Mouse (Mus musculus) cerebellum, adult 9-10 months (tissue): Measurements from ENCODE around the gene Gm36864.

Experiments
- DNase-seq: peaks from one replicate; pipeline ENCODE4 v3.0.0; 2022

Gm36864 gene

DNA sequence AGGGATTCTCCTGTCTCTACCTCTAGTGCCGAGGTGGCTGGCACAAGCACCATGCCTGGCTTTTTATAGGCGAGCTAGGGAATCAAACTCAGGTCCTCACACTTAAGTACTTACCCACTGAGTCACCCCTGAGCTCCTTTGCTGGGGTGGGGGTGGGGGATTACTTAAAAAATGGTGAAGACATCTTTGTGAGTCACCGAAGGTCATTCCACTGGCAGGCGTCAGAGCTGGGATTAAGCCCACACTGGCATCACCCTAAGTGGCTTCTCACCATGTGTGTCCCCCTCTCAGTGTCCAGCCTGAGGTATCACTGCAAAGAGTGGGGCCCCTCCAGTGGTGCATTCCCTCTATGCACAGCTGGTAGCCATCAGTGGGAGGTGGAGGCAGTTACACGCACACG lies 24.4 kb downstream of the Gm36864 start:
- no peak for DNase-seq

DNA sequence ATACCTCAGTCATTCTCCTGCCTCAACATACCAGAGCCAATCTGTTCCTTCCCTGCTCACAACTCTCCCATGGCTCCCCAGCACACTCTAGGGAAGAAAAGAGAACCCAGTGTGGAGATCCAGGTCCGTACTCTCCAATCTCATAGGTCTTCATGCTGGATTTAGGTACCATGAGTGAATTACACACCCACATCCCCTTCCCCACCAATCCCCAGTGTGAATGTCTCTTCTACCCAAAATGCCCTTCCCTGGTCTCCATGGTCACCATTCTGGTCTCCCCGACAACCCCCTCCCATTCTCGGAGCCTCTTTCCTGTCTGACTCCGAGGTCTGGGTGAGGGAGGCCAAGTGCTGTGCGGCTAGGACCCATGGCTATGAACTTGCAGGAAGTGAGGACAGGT lies 25.2 kb downstream of the Gm36864 start, which contains the start of gene Gm15517:
Gene Gm15517, plus strand, starts transcription at position 301 of the 400 bp plus-strand sequence.
- no peak for DNase-seq

DNA sequence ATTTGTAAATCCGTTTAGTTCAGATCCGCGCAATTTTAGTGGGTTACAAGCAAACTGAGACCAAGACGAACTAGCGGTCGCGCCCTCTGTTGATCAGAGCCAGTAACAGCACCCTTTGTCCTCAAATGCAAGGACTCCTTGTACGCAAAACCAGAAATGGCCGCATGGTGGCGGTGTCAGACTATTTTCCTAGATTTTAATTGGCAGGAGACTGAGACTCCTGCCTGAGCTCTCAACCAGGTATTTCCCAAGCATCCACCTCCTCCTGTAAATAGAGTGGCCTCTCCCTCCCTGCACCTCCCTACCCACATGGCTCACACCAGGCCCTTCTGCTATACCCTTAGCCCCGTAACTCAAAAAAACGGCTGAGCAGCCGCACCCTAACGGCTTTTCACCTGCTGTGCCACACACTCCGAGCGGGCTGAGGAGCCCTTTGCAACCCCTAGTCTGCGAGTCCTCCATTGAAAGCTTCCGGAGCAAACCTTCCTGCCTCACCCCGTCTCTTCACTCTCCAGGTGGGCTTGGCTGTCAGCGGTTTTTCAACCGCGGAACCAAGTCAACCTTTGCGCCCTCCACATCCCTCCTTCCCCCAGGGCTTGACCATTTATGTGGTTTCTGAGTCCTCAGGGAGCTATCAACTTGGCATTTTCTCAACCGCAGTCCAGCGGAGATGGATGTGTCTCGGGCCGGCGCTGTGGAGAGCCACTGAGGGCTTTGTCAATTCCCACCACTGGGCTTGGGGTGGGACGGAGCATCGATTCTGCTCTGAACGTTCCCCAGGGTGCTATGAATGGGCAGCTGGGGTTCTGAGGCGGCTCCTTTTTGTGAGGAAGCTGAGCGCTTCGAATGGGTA lies 27.0 kb downstream of the Gm36864 start:
- DNase-seq: peak; percentile 99

DNA sequence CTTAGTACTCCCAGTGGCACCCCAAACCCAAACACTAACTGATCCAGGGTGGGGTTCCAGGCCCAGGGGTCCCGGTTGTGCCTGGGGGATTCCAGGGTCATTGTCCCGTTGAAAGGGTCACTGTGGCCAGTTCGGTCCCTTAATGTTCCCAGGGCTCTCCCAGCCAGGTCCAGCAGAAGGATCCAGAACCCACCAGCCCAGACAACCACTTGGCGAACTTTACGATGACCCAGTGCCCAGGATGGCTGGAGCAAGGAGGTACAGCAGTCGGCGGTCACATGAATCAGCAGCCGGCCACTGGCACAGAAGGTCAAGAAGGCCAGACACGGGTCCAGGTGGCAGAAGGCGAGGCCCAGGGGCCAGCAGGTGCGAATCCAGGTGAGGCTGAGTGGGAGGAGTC lies 32.1 kb downstream of the Gm36864 start:
- DNase-seq: no peak

DNA sequence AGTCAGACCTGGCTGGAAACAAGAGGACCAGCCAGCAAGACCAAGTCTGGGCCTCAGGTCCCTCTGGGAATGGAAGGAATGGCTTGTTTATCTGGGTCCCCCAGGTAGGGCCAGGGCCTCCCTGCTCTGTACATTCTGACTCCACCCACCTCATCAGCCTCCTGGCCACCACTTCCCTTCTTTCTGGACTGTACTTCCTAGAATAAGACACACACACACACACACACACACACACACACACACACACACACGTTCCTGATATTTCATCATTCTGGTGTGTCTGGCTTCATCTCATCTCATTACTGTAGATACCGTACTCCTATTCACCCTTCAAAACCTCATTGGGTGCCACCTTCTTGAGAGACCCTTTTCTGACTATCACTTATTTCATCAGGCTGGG lies 33.4 kb downstream of the Gm36864 start:
- DNase-seq: no peak

DNA sequence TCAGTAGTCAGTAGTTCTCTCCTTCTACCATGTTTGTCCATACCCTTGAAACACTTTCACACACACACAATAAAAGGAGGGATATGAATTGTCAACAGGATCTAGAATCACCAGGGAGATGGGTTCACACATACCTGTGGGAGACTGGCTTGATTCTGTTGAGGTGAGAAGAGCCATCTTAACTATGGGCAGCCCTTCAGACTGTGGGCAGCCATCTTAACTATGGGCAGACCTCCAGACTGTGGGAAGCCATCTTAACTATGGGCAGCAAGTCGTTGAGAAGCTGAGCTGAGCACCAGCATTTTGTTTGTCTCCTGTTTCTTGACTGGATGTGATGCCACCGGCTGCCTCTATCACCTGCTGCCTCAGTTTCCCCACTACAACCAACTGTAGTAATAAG lies 35.3 kb downstream of the Gm36864 start:
- no peak for DNase-seq

DNA sequence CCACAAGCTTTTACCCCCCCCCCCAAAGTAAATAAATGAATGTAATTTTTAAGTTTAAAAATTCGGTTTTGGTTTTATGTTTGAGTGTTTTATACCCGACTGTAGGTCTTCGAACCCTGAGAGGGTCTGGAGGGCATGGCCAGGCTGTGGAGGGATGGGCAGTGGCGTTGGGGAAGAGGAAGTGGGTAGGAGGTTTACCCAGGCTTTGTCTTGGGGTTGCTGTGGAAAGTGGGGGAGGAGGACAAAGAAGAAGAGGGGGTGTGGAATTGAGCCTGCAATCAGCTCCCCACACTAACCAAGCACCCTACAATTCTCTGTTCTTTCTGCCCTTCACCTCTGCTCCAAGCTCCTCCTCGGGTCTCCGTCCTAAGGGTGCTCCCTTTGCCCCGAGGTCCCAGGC lies 36.6 kb downstream of the Gm36864 start:
- no peak for DNase-seq

DNA sequence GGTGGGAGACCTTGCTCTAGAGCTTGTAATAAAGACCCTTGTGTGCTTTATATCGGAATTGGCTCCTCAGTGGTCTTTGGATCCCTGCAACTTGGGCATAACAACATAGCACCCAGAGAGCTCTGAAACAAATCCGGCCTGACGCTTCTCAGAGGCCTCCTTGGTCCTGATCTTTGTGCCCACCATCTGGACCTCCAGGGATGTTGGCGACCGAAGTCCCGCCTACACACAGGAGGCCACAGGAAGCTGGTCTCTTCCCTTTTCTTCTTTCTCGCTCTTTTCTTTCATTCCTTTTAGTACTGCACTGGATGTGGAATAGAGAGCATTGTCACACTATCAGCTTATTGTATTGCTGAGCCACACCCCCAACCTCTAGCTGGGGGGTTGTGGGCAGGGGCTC lies 37.5 kb downstream of the Gm36864 start:
- no peak for DNase-seq

DNA sequence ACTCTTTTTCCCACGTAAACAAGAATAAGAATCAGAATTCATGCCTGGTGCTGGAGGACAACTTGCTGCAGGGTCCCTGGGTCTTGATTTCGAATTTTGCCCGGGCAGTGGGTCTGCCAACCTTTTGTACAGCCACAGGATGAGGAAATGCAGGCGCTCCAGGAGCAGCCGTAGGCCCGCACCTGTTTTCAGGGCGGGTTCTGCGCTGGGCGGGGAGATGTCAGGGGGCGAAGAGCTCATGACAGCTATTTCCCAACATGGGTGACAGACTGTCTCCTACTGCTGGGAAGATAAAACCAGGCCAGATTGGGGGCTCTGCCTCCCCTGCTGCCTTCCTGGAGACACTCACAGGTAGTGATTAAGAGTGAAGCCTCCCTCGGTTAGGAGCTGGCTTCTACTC lies 38.1 kb downstream of the Gm36864 start:
- DNase-seq: no peak

DNA sequence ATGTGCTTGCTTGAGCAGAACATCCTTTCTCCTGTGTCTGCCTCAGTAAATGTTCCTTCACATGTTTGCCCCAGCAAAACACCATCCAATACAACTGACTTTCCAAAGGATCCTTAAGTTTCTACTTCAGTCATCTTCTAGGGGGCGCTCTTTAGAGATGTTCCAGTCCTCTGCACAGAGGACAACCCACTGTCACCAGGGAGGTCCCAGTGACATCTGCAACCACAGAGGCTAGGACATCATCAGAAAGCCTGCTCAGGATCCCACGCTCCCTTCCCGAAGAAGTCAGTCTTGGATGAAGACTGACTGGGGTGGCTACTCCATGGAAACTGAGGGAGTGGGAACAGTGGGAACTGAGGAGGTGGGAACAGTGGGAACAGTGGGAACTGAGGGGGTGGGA lies 39.6 kb downstream of the Gm36864 start:
- DNase-seq: no peak

DNA sequence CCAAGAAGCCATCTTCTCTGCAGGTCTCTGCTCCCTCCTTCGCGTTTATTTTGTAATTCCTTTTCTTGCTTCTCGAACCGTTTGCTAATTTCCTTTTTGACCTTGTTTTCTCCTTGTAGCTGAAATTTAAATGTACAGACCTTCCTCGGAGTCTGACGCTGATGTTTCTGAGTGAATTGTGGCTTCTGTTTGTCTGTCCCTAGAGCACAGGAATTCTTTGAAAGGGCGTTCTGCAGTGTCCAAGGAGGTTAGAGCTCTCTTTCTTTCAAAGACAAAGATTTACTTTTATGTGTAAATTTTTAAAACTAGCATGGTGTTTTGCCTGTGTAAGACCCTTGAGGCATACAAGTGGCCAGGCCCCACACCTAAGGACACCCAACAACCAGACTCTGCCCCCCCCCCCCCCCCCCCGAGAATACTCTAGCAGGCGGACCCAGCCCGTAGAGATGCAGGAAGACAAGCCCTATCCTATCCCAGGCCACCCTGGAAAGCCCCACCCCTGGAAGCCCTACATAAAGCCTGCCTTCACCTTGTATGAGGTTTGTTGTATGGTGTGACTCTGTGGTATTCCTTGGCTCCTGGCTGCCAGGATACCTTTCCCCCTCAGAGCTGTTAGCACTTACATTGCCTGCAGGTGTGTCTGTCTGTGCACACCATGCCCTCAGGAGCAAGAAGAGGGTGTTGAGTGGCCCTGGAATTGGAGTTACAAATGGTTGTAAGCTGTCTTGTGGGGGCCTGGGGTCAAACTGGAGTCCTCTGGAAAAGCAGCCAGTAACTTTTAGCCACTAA lies 40.7 kb downstream of the Gm36864 start:
- DNase-seq: no peak

DNA sequence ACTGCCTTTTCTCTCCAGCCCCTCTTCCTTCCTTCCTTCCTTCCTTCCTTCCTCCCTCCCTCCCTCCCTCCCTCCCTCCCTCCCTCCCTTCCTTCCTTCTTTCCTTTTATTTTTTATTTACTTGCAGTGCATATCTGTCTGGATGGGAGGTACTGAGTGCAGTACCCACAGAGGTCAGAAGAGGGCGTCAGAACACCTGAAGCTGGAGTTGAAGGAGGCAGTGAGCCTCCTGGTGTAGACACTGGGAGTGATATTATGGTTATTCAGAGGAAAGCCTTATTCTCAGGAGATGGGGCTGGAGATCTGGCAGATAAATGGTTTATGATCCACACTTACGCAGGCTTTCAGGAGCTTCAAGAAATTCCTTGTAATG lies 41.3 kb downstream of the Gm36864 start:
- peak; percentile 82 for DNase-seq

DNA sequence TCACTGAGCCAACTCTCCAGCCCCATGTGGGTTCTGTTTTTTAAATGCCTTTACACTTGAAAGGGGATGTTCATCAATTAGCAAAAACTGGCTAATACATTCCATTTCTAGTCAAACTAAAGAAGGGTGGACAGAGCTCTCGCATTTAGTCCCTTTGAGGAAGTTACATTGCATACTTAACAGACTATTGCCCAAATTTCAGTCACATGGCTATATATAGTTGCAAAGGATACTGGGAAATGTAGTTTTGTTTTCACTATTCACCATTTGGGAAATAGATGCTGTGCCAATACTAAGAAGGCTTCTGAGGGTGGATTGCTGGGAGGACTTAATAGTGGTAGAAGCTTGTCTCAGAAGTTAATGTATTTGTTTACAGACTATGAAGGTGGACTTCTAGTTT lies 45.0 kb downstream of the Gm36864 start:
- DNase-seq: no peak

DNA sequence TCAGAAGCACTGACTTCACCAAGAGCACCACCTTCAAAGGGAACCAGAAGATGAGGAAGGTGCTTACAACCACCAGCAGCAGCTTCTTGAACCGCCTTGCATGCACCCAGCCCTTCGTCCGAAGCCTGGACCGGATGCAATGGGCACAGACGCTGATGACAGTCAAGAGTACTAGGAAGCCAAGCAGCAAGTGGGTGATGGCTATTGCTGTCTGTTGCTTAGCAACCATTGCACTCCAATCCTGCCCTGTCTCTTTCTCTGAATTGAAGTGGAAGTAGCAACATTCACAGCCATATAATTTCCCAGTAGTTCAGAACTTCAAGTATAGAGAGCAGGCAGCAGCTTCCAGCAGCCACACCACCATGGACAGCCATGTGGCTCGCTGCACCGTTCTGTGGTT lies 45.6 kb downstream of the Gm36864 start:
- no peak for DNase-seq

DNA sequence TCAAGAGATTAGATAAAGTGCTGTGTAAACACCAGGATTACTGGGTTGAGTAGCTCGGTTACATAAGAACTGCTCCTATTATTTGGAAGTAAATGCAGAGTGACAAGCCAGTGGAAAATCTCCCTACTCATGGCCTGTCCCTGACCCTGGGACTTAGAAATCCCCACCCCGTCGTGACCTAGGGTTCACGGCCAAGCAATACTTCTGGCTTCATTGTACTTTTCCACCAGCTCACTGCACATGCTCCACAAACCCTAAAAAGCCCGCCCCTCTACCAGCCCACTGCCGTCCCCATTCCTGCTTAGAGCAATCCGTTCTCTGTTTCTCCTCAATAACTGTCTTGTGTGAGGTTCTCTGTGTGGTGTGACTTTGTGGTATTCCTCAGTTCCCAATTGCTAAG lies 51.8 kb downstream of the Gm36864 start:
- no peak for DNase-seq

DNA sequence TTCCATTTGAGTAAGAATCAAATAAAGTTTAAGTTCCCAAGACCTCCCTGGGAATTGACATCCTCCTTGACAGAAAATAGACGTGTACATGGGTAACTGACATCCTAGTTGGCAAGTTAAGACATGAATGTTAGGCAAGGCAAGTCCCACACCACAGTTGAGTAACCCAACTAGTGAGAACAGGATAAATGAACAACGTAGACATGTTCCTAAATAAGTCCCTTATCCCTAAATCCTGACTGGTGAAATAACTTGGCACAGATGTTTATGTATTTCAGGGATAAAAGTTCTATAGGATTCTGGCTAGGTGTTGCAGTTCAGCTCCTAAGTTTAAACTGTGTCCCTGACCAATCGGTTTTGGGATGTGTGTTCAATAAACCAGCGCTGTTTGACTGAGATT lies 55.0 kb downstream of the Gm36864 start:
- no peak for DNase-seq

DNA sequence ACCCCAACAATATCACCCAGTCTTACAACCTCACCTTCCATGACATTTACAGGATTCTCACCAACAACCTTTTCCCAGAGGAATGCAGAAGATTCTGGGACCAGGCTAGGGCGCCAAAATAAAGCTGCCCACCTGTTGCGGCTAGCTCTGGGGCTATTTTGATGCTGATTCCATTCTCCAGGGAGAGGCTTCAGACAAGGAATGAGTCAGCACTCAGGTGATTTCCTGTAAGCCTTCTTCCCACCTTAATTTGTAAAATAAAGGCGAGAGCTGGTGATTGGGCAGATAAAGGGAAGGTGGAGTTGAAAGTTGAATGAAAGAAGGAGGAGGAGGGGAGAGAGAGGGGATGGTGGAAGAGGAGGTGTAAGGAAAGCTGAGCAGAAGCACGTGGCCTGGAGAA lies 55.4 kb downstream of the Gm36864 start:
- no peak for DNase-seq
